Mouse (Mus musculus): ENCODE results near the gene Hpf1. TPM values are rescaled to one million over a fixed set of nuclear protein-coding genes. Genes with fewer than 3 reads are reported as not detected.
A peak's percentile ranks its signal among the peaks of the same experiment; 100 is the strongest.

Hpf1 gene
- total and polyA plus RNA-seq, 3 experiments = 7.8 to 16.0 (median 15.5) TPM

DNA sequence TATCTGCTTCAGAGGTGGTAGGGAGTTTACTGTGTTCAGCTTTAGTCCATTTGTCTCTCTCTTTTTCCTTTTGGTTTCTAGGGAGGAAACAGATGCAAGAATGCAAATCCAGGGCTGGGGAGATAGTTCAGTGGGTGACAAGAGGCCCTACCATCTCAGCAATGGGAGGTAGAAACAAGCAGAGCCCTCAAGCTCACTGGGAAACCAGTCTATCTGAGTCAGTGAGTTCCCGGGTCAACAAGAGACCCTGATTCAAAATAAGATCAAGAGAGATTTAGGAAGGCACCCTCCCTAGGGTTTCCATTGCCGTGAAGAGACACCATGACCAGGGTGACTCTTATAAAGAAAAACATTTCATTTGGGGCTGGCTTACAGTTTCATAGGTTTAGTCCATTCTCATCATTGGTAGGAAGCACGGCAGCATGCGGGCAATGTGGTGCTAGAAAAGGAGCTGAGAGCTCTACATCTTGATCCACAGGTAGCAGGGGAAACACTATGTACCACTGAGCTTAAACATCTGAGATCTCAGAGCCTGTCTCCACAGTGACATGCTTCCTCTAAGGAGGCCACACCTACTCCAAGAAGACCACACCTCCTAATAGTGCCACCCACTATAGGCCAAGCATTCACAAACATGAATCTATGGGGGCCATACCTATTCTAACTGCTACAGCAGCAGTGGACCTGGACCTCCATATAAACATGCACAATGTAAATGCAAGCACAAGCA, 21.8 kb upstream of the Hpf1 start:
- intact Hi-C loops (cut with DNase I) = no loop called here
- DNase-seq = no peak
- no peaks in the 10 kb centered on the region for H3K27me3 ChIP-seq (ENCODE audit: control insufficient read depth, insufficient read depth, low read length)
- no peak overlapping the region for H3K4me3 ChIP-seq
- no peak overlapping the region for H3K9ac ChIP-seq (ENCODE audit: low read depth, low read length)
- H3K27ac ChIP-seq = peak overlapping the region; percentile 79
- peaks cover 12% of the 10 kb centered on the region for H3K36me3 ChIP-seq (ENCODE audit: control insufficient read depth, insufficient read depth, low read length)
- peaks cover 7% of the 10 kb centered on the region for H3K4me1 ChIP-seq (ENCODE audit: control insufficient read depth, insufficient read depth, low read length)
- TF ChIP-seq EP300 (IDR thresholded peaks at IDR 0.05; ENCODE audit: insufficient read depth, low read depth, low read length) (no peak), CTCF (IDR thresholded peaks at IDR 0.05) (no peak), POLR2A (IDR thresholded peaks at IDR 0.05; ENCODE audit: insufficient read depth, low read depth, low read length) (no peak)
- 84% methylated on average over 4 of the region's 4 CpGs for WGBS
- no peaks in the 10 kb centered on the region for H3K79me2 ChIP-seq (replicated peaks; ENCODE audit: control insufficient read depth, insufficient read depth, low read length)

DNA sequence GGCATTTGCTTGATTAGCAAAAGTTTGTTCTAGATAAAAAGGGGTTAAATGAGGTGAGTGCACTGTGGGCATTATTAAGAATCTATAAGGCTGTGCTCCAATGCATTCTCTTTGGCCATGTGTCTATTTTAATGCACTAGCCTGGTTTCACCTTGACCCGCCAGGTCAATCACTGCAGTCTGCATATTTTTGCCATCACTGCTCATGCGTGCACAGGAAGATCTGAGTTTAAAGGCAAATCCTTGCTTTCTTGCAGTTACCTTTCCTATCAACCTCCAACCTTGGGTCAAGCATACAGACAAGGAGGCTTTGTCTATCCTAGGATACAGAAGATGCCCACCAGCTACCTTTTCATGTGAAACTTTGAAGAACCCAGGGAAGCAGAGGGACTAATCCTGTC, 20.5 kb upstream of the Hpf1 start:
- H3K79me2 ChIP-seq (replicated peaks; ENCODE audit: control insufficient read depth, insufficient read depth, low read length) = no peaks in the 10 kb centered on the region
- H3K4me3 ChIP-seq = no peak overlapping the region
- H3K36me3 ChIP-seq (ENCODE audit: control insufficient read depth, insufficient read depth, low read length) = peaks cover 12% of the 10 kb centered on the region
- no peak for DNase-seq
- intact Hi-C loops (cut with DNase I) = no loop called here
- H3K27me3 ChIP-seq (ENCODE audit: control insufficient read depth, insufficient read depth, low read length) = no peaks in the 10 kb centered on the region
- no peak overlapping the region for H3K9ac ChIP-seq (ENCODE audit: low read depth, low read length)
- peaks cover 7% of the 10 kb centered on the region for H3K4me1 ChIP-seq (ENCODE audit: control insufficient read depth, insufficient read depth, low read length)
- no peak for TF ChIP-seq EP300 (IDR thresholded peaks at IDR 0.05; ENCODE audit: insufficient read depth, low read depth, low read length)
- TF ChIP-seq CTCF (IDR thresholded peaks at IDR 0.05) = no peak
- TF ChIP-seq POLR2A (IDR thresholded peaks at IDR 0.05; ENCODE audit: insufficient read depth, low read depth, low read length) = no peak
- H3K27ac ChIP-seq = no peak overlapping the region
- WGBS = 82% methylated on average over 2 of the region's 2 CpGs

- Histone ChIP-seq H3K4me3 (no peak overlapping the region), H3K27ac (no peak overlapping the region), H3K79me2 (replicated peaks; ENCODE audit: control insufficient read depth, insufficient read depth, low read length) (no peaks in the 10 kb centered on the region), H3K9ac (ENCODE audit: low read depth, low read length) (no peak overlapping the region), H3K36me3 (ENCODE audit: control insufficient read depth, insufficient read depth, low read length) (peaks cover 12% of the 10 kb centered on the region), H3K27me3 (ENCODE audit: control insufficient read depth, insufficient read depth, low read length) (no peaks in the 10 kb centered on the region), H3K4me1 (ENCODE audit: control insufficient read depth, insufficient read depth, low read length) (peaks cover 7% of the 10 kb centered on the region)
- no peak for DNase-seq
- intact Hi-C loops (cut with DNase I) = no loop called here
- 78% methylated on average over 13 of the region's 13 CpGs for WGBS
- TF ChIP-seq EP300 (IDR thresholded peaks at IDR 0.05; ENCODE audit: insufficient read depth, low read depth, low read length) (no peak), POLR2A (IDR thresholded peaks at IDR 0.05; ENCODE audit: insufficient read depth, low read depth, low read length) (no peak), CTCF (IDR thresholded peaks at IDR 0.05) (no peak)
Measured at GRCm38 (mm10) chr8:60870231-60871193, 19.7 kb upstream of the Hpf1 start.

DNA sequence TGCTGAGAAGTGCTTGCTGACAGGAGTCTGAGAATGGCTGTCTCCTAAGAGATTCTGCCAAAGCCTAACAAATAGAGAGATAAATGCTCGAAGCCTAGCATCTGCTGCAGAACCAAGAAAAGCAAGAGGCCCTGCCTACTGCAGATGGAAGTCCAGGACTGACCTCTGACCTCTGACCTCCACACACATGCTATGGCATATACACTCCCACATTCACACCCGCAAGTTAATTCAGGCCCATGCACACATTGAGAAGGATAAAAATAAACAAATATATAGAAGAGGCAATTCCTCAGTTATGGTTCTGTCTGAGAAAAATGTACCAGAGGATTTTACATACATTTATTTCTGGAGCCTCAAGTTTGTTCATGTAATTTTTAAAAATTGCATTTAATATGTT, 11.6 kb upstream of the Hpf1 start:
- TF ChIP-seq EP300 (IDR thresholded peaks at IDR 0.05; ENCODE audit: insufficient read depth, low read depth, low read length) (no peak), POLR2A (IDR thresholded peaks at IDR 0.05; ENCODE audit: insufficient read depth, low read depth, low read length) (no peak), CTCF (IDR thresholded peaks at IDR 0.05) (no peak)
- 70% methylated on average over 2 of the region's 2 CpGs for WGBS

DNA sequence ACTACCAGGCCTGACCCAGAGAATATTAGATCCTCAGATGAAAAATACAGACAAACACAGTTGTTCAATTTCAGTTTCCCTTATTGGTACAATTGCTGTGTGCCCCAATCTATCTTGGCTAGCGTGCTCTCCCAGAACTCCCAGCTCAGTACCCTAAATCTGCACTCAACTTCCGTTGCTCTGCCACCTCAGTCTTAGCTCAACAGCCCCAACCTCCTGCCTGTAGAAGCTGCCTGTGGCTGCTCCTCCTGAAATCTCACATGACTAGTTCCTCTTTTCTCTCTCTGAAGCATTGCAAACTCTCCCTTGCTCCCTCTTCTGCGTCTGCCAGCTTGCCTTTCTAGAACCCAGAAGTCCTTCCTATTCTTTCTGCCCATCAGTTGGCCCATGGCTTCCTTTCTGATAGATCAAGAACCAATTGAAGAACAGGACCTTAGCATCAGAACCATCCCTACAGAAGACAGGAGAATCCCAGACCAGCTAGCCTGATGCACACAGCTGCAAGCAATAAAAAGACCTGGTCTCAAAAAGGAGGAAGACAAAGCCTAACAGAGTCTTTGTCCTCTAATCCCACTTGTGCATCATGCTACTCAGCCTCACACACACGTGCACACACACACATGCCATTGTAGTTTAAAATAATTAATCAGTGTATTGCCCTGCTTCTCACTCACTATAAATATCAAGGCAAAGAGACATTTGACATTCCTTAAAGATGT, 6.6 kb upstream of the Hpf1 start:
- Histone ChIP-seq H3K36me3 (ENCODE audit: control insufficient read depth, insufficient read depth, low read length) (no peaks in the 10 kb centered on the region), H3K4me1 (ENCODE audit: control insufficient read depth, insufficient read depth, low read length) (no peaks in the 10 kb centered on the region), H3K27ac (no peak overlapping the region), H3K79me2 (replicated peaks; ENCODE audit: control insufficient read depth, insufficient read depth, low read length) (no peaks in the 10 kb centered on the region), H3K9ac (ENCODE audit: low read depth, low read length) (no peak overlapping the region), H3K4me3 (no peak overlapping the region), H3K27me3 (ENCODE audit: control insufficient read depth, insufficient read depth, low read length) (no peaks in the 10 kb centered on the region)
- intact Hi-C loops (cut with DNase I) = no loop called here
- WGBS = 64% methylated on average over 4 of the region's 4 CpGs
- TF ChIP-seq CTCF (IDR thresholded peaks at IDR 0.05) (no peak), EP300 (IDR thresholded peaks at IDR 0.05; ENCODE audit: insufficient read depth, low read depth, low read length) (no peak), POLR2A (IDR thresholded peaks at IDR 0.05; ENCODE audit: insufficient read depth, low read depth, low read length) (no peak)
- no peak for DNase-seq

More for the DNA sequence above, 11.6 kb upstream of the Hpf1 start:
- no peak for DNase-seq
- no peaks in the 10 kb centered on the region for H3K4me1 ChIP-seq (ENCODE audit: control insufficient read depth, insufficient read depth, low read length)
- H3K4me3 ChIP-seq = no peak overlapping the region
- H3K36me3 ChIP-seq (ENCODE audit: control insufficient read depth, insufficient read depth, low read length) = no peaks in the 10 kb centered on the region
- no peaks in the 10 kb centered on the region for H3K27me3 ChIP-seq (ENCODE audit: control insufficient read depth, insufficient read depth, low read length)
- H3K9ac ChIP-seq (ENCODE audit: low read depth, low read length) = no peak overlapping the region
- intact Hi-C loops (cut with DNase I) = no loop called here
- H3K79me2 ChIP-seq (replicated peaks; ENCODE audit: control insufficient read depth, insufficient read depth, low read length) = no peaks in the 10 kb centered on the region
- no peak overlapping the region for H3K27ac ChIP-seq
